Mouse (Mus musculus) hindbrain, postnatal 0 days (tissue): ENCODE data around the gene Rft1. TPM values are rescaled to one million over a fixed set of nuclear protein-coding genes. Genes with fewer than 3 reads are reported as not detected.

ENCODE experiments used
- ATAC-seq: fragments of 200-750 bp; cut with Nextera tagmentation; 2 replicates; pipeline ENCODE4 v1.8.0; 2017; ENCODE audit warnings: mild to moderate bottlenecking, moderate TSS enrichment, moderate library complexity
- DNase-seq: peaks from one replicate; pipeline ENCODE4 v3.0.0-alpha.2; 2015; ENCODE audit warnings: low spot score
- H3K27ac ChIP-seq: fragments of 300-500 bp; sonication (generic); 2 replicates; pipeline ENCODE4 v1.5.1; 2014; ENCODE audit warnings: mild to moderate bottlenecking
- H3K27me3 ChIP-seq: fragments of 300-500 bp; sonication (generic); 2 replicates; pipeline ENCODE4 v1.6.1; 2014; ENCODE audit warnings: low read length, mixed read lengths; ENCODE audit not compliant: insufficient read depth
- H3K36me3 ChIP-seq: fragments of 300-500 bp; sonication (generic); 2 replicates; pipeline ENCODE4 v1.6.1; 2014; ENCODE audit warnings: low read length, mixed read lengths; ENCODE audit not compliant: insufficient read depth
- H3K4me1 ChIP-seq: fragments of 300-500 bp; sonication (generic); 2 replicates; pipeline ENCODE4 v1.6.1; 2014; ENCODE audit warnings: antibody characterized with exemption, low read length, mixed read lengths; ENCODE audit not compliant: insufficient read depth
- H3K4me2 ChIP-seq: fragments of 300-500 bp; sonication (generic); 2 replicates; pipeline ENCODE4 v1.6.1; 2014; ENCODE audit warnings: low read depth, mild to moderate bottlenecking, low read length, moderate library complexity, mixed read lengths
- H3K4me3 ChIP-seq: fragments of 300-500 bp; sonication (generic); 2 replicates; pipeline ENCODE4 v1.5.1; 2014; ENCODE audit warnings: low read length
- H3K9ac ChIP-seq: fragments of 300-500 bp; sonication (generic); replicated peaks from 2 replicates; pipeline ENCODE4 v1.6.1; 2014; ENCODE audit warnings: mild to moderate bottlenecking, low read length, moderate library complexity, mixed read lengths
- H3K9me3 ChIP-seq: fragments of 300-500 bp; sonication (generic); 2 replicates; pipeline ENCODE4 v1.6.1; 2016; ENCODE audit warnings: low read length, mixed read lengths
- CTCF ChIP-seq: IDR thresholded peaks from 2 replicates; pipeline ENCODE4 v1.5.1; 2016; ENCODE audit warnings: antibody characterized with exemption, control low read depth, low read depth
- WGBS: fragments of 180-500 bp; shearing (Covaris S2); extraction: QIAGEN DNeasy Blood & Tissue Kit; methylation state at CpG from one replicate; pipeline ENCODE4 v1.1.7; 2014; 5-methylcytosine and 5-hydroxymethylcytosine counted together
- polyA plus RNA-seq: library from polyadenylated mRNA; unstranded; fragments of >200 nt; fragmentation: Nextera tagmentation; extraction: Ambion mirVana; gene quantifications from 2 replicates; pipeline ENCODE4 v1.2.1, GENCODE M21; 2015
- total RNA-seq: library from RNA; depleted of rRNA; stranded (reverse); fragments of >200 nt; gene quantifications from 2 replicates; pipeline ENCODE4 v1.2.3, GENCODE M21; 2014

The Rft1 gene
- total and polyA plus RNA-seq, 2 experiments from 2014 or later: 10.1 to 18.2 TPM

- peaks cover 5% of the 10 kb centered on the region; the same call in 1 of the 2 replicates for H3K36me3 ChIP-seq
- H3K9ac ChIP-seq: no peak overlapping the region
- no peak overlapping the region for H3K27ac ChIP-seq
- H3K4me2 ChIP-seq: no peak overlapping the region
- no peak overlapping the region for H3K4me3 ChIP-seq
- ATAC-seq (no peak), DNase-seq (no peak)
- H3K4me1 ChIP-seq: peaks cover 5% of the 10 kb centered on the region; the same call in 1 of the 2 replicates
- H3K9me3 ChIP-seq: no peaks in the 10 kb centered on the region
- TF ChIP-seq CTCF: no peak
- WGBS: 90% methylated on average over 2 of the region's 2 CpGs
- no peaks in the 10 kb centered on the region for H3K27me3 ChIP-seq
Observed at GRCm38 (mm10) chr14:30694786-30695185, 40.6 kb downstream of the Rft1 start.

DNA sequence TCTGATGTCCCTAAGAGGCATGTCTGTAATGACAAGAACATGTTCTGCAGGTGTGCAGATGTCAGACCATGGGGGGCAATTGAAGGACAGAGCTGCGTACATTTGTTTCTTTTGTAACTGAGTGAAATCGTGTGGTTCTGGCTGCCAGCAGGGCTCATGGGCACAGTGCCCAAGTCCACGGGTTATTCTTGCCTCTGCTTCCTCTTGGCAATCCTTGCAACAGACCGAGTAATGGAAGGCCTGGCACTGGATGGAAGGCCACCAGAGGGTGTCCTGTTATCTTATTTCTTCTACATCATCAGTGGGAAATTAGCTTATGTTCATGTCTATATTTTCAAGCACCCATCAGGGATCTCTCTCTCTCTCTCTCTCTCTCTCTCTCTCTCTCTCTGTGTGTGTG, 41.4 kb downstream of the Rft1 start:
- H3K4me1 ChIP-seq: peaks cover 5% of the 10 kb centered on the region; the same call in 1 of the 2 replicates
- H3K4me2 ChIP-seq: no peak overlapping the region
- H3K27me3 ChIP-seq: no peaks in the 10 kb centered on the region
- H3K4me3 ChIP-seq: no peak overlapping the region
- peak; percentile 48; the same call in 1 of the 2 replicates for ATAC-seq
- TF ChIP-seq CTCF: peak; percentile 55
- no peak overlapping the region for H3K27ac ChIP-seq
- no peaks in the 10 kb centered on the region for H3K36me3 ChIP-seq
- H3K9ac ChIP-seq: no peak overlapping the region
- peak; percentile 79 for DNase-seq
- 20% methylated on average over 4 of the region's 4 CpGs for WGBS
- no peaks in the 10 kb centered on the region for H3K9me3 ChIP-seq

- Histone ChIP-seq H3K4me1 (peaks cover 5% of the 10 kb centered on the region; the same call in 1 of the 2 replicates), H3K9me3 (no peaks in the 10 kb centered on the region), H3K27me3 (no peaks in the 10 kb centered on the region), H3K4me3 (no peak overlapping the region), H3K27ac (peak overlapping the region; percentile 41; the same call in 1 of the 2 replicates), H3K4me2 (no peak overlapping the region), H3K9ac (no peak overlapping the region), H3K36me3 (no peaks in the 10 kb centered on the region)
- no peak for TF ChIP-seq CTCF
- DNase-seq: peak; percentile 72
- peak; percentile 69 for ATAC-seq
- 61% methylated on average over 15 of the region's 15 CpGs for WGBS
Observed at GRCm38 (mm10) chr14:30697407-30698052, 43.4 kb downstream of the Rft1 start.

- ATAC-seq: no peak
Observed at GRCm38 (mm10) chr14:30699656-30700055, 45.5 kb downstream of the Rft1 start.

GRCm38 (mm10) chr14:30702512-30702911, 48.4 kb downstream of the Rft1 start:
- H3K36me3 ChIP-seq: no peaks in the 10 kb centered on the region
- H3K4me2 ChIP-seq: no peak overlapping the region
- no peak overlapping the region for H3K9ac ChIP-seq
- WGBS: 49% methylated on average over 5 of the region's 5 CpGs
- no peak overlapping the region for H3K27ac ChIP-seq
- DNase-seq (no peak), ATAC-seq (no peak)
- no peaks in the 10 kb centered on the region for H3K4me1 ChIP-seq
- TF ChIP-seq CTCF: no peak
- H3K9me3 ChIP-seq: no peaks in the 10 kb centered on the region
- no peaks in the 10 kb centered on the region for H3K27me3 ChIP-seq
- no peak overlapping the region for H3K4me3 ChIP-seq

More at GRCm38 (mm10) chr14:30699656-30700055, 45.5 kb downstream of the Rft1 start:
- Histone ChIP-seq H3K27me3 (no peaks in the 10 kb centered on the region), H3K36me3 (no peaks in the 10 kb centered on the region), H3K9me3 (no peaks in the 10 kb centered on the region), H3K4me2 (no peak overlapping the region), H3K4me3 (no peak overlapping the region), H3K9ac (no peak overlapping the region), H3K27ac (no peak overlapping the region), H3K4me1 (peaks cover 5% of the 10 kb centered on the region; the same call in 1 of the 2 replicates)
- DNase-seq: peak; percentile 71
- peak; percentile 74 for TF ChIP-seq CTCF
- 43% methylated on average over 8 of the region's 8 CpGs for WGBS

- no peak overlapping the region for H3K4me3 ChIP-seq
- H3K27ac ChIP-seq: no peak overlapping the region
- DNase-seq: no peak
- no peak for ATAC-seq
- H3K9ac ChIP-seq: no peak overlapping the region
- no peak overlapping the region for H3K4me2 ChIP-seq
- H3K36me3 ChIP-seq: no peaks in the 10 kb centered on the region
- WGBS: 88% methylated on average over 5 of the region's 5 CpGs
- no peaks in the 10 kb centered on the region for H3K4me1 ChIP-seq
- H3K9me3 ChIP-seq: no peaks in the 10 kb centered on the region
- H3K27me3 ChIP-seq: no peaks in the 10 kb centered on the region
- no peak for TF ChIP-seq CTCF
Observed at GRCm38 (mm10) chr14:30703079-30703478, 48.9 kb downstream of the Rft1 start.
